Mouse (Mus musculus): ENCODE data around the gene Olfr371.
A peak's percentile ranks its signal among the peaks of the same experiment; 100 is the strongest.

The Olfr371 gene

GRCm38 (mm10) chr8:85225688-85226087 is at the start of gene Olfr371:
Gene Olfr371, plus strand, starts transcription at chr8:85225988.
- no peak for DNase-seq

DNA sequence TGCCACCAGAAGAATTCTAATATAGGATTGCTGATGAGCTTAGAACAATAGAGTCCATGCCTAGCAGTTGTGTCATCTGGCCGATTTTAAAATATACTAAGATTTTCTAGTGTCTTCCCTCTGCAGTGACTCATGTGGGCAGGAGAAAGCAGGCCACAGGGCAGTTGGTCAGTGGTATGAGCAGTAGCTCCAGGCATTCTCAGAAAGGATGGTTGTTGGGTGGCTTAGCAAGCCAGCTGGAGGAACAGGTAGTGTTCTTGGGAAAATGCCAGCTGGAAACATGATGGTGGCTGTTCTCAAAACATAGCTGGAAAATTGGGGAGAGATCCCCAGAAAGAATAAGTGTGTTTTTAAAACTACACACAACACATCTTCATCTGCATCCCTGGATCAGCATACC is 33.4 kb upstream of the Olfr371 start:
- DNase-seq = no peak

GRCm38 (mm10) chr8:85220220-85220619 is 5.6 kb upstream of the Olfr371 start:
- DNase-seq = no peak

DNA sequence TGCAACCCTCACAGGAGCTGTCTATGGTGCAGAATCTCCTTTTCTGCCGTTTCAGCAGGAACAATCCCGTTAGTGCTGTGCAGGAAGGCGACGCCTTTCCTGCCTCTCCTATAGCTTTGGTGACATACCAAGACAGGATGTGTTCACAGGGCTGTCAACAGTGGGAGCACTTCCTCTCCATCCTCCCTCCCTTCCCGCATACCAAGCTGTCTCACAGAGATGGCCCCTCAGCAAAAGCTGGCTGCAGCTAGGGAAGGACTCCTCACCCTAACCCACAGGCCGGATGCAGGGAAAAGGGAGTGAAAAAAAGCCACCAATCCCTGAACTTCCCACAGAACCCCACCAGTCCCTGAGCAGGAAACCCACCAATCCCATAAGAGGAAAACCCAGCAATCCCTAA is 4.8 kb upstream of the Olfr371 start:
- DNase-seq = peak; percentile 11

DNA sequence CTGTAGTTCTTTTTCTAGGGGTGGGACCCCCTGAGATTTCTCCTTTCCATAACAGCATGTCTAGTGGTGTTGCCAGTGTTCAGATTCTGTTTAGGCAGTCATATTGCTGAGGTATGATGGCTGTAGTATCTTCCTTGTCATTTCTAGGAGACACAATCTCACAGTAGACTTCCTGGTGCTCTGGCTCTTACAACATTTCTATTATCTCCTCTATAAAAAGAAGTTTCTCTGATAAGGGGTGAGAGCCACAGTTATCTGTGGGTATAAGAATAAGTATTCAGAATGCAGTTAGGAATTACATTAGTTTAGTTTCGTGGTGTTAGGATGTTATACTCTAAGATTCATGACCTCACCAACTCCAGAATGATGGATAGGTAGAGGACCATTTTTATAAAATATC is 1.5 kb downstream of the Olfr371 start:
- DNase-seq = no peak
